Mouse (Mus musculus): ENCODE measurements at regions not wholly inside any gene's neighbourhood (a gene's known extent, or its start where the extent isn't known, plus 50 kb on each side); places are given as distances from the start of the nearest gene placed in this dataset.
A peak's percentile ranks its signal among the peaks of the same experiment; 100 is the strongest.

DNA sequence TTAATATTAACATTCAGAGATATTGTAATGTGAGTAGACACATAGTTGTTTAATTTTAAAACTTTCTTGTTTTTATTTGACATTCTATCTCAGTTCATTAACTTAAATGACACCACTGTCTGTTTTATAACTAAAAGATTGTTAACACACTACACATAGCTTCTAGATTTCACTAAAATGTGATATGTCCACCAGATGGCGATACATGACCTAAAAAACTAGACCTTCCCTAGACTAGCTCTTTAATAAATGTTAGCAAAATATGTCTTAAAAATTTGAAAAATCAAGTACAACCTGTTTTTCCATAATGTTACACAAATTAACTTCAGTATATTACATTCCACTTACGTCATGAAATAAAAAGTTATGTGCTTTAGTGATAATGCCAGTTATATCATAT, 1398.8 kb upstream of the Cdh9 start:
- intact Hi-C loops (cut with DNase I): loop anchor here (2.0 kb wide), 1 partner anchor 1739 kb away; no protein-coding TSS in a partner anchor
- DNase-seq (ENCODE audit: low spot score in 2 of 2): peak; percentile 22 to 31

DNA sequence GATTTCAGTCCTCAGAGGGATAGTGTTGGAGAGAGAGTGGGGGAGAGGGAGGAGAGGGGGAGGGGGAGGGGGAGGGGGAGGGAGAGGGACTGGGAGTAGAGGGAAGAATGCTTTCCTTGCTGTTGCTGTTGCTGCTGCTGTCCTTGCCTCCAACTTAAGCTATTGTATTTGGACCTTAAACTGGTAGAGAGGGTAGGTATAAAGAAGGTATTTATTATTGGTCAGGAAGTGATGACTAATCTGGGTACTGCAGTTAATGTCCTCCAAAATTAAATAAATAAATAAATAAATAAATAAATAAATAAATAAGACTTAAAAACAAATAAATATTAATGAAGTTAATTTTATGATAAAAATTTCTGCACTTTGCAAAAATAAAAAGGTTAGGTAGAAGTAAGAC, 1396.6 kb upstream of the Cdh9 start:
- intact Hi-C loops (cut with DNase I): no loop called here
- DNase-seq (ENCODE audit: low spot score in 2 of 2): no peak

- no peak for DNase-seq (ENCODE audit: low spot score in 2 of 2)
- intact Hi-C loops (cut with DNase I): no loop called here
These were observed 1366.7 kb upstream of the Cdh9 start for GRCm38 (mm10) chr15:15361841-15362240.

- no peak for DNase-seq (ENCODE audit: low spot score in 2 of 2)
- intact Hi-C loops (cut with DNase I): no loop called here
These were observed 1336.1 kb upstream of the Cdh9 start for GRCm38 (mm10) chr15:15392300-15393022.
